Mouse (Mus musculus) kidney, adult 8-10 months (tissue): ENCODE results near the gene Olfr1417.
"Not testable (repeated sequence)": the region's sequence is repeated elsewhere in the genome, so short reads cannot be mapped to it uniquely, and the experiment has no call there.

Source experiments
- DNase-seq, 2 experiments: peaks; one replicate each; pipeline ENCODE4 v3.0.0; 2022

Olfr1417 gene

GRCm38 (mm10) chr19:11839119-11839518 lies at the start of gene Olfr1417:
Gene Olfr1417 (minus strand): TSS chr19:11839219.
- DNase-seq = no peak

DNA sequence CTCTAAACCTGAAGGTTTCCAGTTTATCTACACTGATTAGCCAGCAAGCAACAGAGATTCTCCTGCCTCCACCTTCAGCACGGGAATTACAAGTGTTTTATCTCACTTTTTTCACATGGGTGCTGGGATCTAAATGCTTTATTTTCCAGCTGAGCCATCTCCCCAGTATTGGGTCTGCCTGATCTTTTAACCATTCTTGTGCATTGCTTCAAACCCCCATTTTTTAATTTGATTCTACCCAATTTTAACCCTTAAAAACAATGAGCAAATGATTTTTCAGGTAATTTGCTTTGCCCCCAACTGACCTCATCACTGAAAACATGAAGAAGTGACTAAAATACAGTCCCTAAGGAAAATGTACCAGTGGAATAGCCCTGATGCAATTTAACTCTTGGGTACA lies 47.2 kb upstream of the Olfr1417 start, which contains the start of gene Olfr1420:
TSS of gene Olfr1420 (plus strand) at position 301 of the 400 bp plus-strand sequence.
- no peak for DNase-seq

DNA sequence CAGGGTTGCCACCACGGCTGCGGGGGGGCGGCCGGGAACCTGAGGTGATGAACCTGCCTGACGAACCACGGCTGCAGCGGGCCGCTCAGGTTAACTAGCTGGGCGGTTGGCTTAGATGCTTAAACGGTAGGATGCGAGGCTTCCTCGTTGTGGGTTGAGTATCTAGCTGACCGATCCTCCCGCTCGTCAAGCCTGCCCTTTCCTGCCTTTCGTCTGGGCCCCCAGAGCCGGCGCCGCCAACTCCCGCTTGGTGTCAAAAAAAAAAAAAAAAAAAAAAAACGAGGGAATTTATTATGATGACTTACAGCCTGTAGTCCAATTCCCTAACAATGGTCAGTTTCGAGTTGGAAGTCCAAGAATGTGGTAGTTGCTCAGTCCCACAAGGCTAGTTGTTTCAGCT lies 39.4 kb upstream of the Olfr1417 start:
- DNase-seq = not testable (repeated sequence)

DNA sequence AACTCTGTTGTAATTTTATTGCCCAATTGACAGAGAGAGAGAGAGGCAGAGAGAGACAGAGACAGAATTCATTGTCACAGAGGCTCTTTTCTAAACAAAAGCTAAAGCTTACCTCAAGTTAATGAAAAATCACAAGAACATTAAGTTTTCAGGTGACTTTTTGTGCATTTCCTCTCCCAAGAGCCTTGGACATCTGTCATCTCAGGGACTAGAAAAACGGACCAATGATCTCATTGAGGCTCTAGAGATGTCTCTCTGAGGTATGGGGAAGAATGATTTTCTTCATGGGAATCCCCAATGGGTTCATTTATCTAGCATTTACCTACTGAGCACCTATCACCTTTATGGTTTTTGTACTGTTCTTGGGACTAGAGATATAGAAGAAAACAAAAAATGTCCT lies 36.0 kb upstream of the Olfr1417 start, which contains the start of gene Olfr1419:
TSS of gene Olfr1419 (minus strand) at position 101 of the 400 bp plus-strand sequence.
- no peak for DNase-seq

DNA sequence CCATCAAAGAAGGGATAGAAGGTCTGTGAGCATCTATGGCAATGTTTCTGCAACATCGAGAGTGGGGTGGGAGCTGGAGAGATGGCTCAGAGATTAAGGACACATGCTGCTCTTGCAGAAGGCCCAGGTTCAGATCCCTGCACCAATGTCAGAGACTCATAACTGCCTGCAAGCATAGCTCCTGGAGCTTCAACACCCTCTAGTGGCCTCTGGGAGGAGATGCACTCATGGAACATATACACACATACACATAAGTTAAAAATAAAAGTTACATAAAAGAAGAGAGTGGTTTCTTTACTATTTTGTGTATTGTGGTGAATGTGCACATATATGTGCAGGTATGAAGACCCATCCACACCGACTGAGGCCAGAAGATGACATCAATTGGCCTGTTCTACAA lies 28.8 kb upstream of the Olfr1417 start:
- DNase-seq = no peak

- no peak for DNase-seq
Measured at GRCm38 (mm10) chr19:11860966-11861365, 21.9 kb upstream of the Olfr1417 start, which contains the start of gene Olfr1418. Gene Olfr1418 (minus strand): TSS chr19:11861066.

DNA sequence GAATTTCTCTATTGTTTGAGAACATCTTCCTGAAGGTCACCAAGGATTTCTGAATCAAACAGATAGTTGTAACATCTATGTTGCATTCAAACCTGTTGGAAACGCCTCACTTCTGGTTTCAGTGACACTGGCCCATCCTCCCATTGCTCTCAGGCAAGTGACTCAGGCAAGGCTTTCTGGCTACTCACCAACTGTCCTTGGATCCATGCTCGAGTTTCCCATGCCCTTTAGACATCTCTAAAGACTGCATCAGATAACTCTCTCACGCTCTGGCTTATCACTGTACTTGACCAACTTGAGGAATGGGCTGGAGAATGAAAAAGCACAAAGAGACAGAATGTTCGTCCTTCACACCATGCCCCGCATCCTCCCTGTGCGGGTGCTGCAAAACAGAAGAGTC lies 17.5 kb upstream of the Olfr1417 start:
- DNase-seq = no peak

- no peak for DNase-seq
Measured at GRCm38 (mm10) chr19:11854821-11855220, 15.8 kb upstream of the Olfr1417 start.

DNA sequence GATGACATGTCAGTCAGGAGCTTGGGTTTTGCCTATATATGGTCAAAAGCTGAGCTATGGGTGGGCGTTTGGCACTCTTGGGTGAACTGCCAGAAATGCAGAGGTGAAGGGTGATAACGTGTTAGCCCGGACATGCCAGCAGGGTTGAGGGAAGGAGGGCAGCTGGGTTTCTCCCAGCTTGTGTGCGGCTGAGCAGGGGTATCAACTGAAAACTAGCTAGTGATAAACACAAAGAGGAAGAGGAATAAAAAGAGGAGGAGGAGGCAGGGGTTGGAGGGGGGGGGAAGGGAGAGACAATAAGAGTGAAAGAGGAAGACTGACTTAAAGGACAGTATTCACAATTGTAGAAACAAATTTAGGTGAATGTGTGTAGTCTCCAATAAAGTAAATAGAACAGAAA lies 13.6 kb upstream of the Olfr1417 start:
- no peak for DNase-seq

GRCm38 (mm10) chr19:11846333-11846732 lies 7.3 kb upstream of the Olfr1417 start:
- no peak for DNase-seq

- no peak for DNase-seq
Measured at GRCm38 (mm10) chr19:11823346-11824065, 15.5 kb downstream of the Olfr1417 start.

GRCm38 (mm10) chr19:11820211-11820610 lies 18.8 kb downstream of the Olfr1417 start:
- DNase-seq = no peak

GRCm38 (mm10) chr19:11819800-11820199 lies 19.2 kb downstream of the Olfr1417 start:
- peak; percentile 69 to 85 for DNase-seq

GRCm38 (mm10) chr19:11819143-11819700 lies 19.8 kb downstream of the Olfr1417 start, which contains the start of gene Stx3:
Gene Stx3 (minus strand): TSS chr19:11819403.
- no peak for DNase-seq

DNA sequence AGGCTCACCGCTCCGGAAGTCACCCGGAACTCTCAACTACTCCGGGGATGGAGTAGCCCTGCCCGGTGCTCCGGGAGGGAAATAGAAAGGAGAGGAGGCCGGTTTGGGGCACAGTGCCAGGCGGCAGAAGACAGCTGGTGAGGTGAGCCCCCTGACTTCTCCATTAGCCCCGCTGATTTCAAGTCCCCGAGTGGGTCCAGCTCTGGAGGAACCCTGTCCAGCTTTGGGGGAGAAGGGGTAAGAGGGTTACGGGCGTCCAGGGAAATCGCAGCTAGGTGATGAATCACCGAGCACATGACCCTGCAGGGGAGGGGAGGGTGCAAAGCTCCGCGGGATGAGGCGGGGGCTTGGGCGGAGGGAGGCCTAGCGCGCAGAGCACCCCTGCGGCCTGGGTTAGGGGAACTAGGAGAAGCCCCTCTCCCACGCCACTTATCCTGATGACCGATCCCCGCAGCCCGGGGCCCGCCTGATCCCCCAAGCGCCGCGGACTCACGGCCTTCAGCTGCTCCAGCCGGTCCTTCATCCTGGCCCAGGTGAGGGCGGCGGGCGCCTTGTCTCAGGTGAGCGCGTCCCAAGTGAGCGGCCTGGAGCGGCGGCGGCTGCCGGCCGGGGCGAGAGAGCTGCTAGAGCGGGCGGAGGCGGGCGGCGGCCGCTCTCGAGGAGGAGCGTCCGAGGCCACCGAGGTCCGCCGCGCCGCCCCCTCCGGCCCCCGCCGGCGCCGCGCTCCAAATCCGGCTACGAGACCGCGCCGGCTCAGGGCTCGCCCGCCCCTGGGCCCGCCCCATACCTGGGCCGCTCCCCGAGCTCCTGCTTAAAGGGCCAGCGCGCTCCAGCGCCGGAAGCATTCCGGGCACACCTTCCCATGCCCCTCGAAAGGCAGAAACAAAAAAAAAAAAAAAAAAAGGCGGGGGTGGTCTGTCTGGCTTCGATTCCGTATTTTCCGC lies 20.5 kb downstream of the Olfr1417 start:
- DNase-seq = peak; percentile 76 to 78

DNA sequence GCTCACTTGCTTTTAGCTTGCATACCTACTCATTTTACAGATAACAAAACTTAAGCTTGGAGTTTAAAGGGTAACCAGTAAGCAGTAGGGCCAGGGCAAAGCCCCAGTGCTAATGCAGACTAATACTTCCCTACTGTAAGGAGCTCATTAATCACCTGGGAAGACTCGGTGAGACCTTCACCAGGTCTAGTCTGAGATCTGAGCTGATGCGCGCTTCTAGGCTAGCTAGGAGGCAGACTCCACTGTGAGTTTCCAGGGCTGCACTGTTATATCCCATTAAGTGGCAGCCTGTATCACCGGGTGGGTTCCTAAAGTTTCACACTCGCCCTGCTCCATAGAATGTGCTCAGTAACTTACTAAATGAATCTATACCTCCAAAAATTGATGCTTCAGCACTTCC lies 21.4 kb downstream of the Olfr1417 start:
- DNase-seq = no peak

DNA sequence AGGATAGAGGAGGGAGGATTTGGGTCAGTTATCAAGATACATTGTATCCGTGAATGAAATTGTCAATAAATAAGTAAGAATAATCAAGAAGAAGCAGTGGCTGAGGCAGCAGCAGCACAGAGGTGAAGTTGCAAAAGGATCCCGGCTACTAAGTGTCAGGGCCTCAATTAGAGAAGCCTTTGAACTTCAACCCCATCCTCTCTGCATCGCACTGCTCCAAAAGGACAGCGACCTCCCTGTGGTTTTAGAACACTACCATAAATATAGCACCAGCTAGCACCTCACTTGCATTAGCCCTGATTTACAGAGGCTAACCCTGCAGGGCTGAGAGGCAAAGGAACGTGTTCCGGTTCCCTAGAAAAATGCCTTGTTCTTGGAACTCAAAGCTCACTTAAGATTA lies 22.3 kb downstream of the Olfr1417 start:
- peak in 1 of 2 experiments; percentile 45 for DNase-seq

- DNase-seq = peak; percentile 78 to 83
Measured at GRCm38 (mm10) chr19:11814742-11815333, 24.2 kb downstream of the Olfr1417 start.

- DNase-seq = no peak
Measured at GRCm38 (mm10) chr19:11813649-11814048, 25.4 kb downstream of the Olfr1417 start.

DNA sequence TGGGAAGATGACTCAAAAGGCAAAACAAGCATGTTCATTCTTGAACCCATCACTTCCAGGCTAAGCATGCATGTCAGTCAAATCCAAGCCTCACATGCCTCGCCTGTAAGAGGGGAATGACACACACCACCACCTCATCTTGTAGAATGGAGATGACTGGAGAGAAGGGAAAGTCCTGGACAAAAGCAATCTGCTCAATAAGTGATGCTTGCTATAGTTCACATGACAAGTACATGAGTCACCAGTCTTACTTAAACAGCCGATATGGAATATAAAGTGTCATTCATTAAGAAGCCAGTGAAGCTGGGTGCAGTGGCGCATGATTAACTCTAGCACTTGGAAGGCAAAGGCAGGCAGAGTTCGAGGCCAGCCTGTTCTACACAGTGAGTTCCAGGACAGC lies 25.9 kb downstream of the Olfr1417 start:
- DNase-seq = no peak

DNA sequence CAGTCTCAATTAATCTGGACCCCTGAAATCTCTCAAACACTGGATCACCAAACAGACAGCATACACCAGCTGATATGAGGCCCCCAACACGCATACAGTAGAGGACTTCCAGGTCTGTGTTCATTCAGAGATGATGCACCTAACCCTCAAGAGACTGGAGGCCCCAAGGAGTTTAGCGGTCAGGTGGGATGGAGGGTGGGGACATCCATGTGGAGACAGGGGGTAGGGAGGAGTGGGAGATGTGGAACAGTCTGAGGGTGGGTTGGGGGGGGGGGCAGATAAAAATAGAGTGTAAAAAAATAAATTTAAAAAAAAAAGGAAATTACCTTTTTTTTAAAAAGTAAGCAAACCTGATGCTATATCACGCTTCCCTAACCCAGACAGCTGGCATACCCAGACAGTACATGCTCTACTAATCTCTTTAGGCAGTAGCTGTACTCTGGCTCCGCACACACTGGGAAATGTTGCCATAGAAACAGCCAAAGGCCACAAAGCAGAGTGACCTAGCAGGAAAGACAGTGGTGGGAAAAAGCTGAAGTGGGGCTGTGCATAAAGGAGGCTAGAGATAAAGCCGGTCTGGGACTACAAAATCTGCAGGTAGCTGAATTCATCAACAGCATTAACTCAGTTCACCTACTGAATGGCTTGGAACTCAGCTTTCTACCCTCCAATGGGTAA lies 27.2 kb downstream of the Olfr1417 start:
- peak; percentile 46 to 64 for DNase-seq

DNA sequence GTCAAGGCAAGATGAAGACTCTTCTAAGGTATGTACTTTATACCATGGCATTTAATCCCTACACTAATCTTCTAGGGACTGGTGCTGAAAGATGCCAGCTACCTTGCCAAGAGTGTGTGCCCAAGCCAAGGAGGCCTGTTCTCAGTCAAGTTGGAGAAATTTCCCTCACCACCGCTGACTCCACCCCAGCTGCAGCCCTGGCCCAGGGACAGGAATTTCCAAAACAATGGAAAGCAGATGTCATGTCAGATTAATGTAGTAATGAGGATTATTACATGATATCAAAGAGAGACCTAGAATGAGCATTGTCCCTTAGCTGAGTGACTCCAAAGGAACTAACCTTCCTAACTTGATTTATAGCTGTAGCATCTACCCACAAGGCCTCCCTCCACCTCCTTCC lies 28.2 kb downstream of the Olfr1417 start:
- DNase-seq = no peak
